9 mouse cellular contexts compared by ENCODE assay signal in genomic region chr10:94415950-94416844, GRCm38 (mm10).
DNase-seq lines count a peak whose midpoint lies in the region; ATAC-seq and TF ChIP-seq lines count a peak whose summit lies in the region.
"Had no signal": no experiment of that assay in that cellular context is flagged by ENCODE, and none has a peak within 500 bp of the region (broad histone marks: within the 10 kb centered on the region; RNA-seq: fewer than 3 reads in every experiment).

No protein-coding gene starts in this region.

- no peak overlapping the region for H3K27ac ChIP-seq in forebrain, embryonic 14.5 days (ENCODE audit: low read depth, low read length)
- H3K27ac ChIP-seq in lung, embryonic 15.5 days = no peak overlapping the region
- H3K27ac ChIP-seq in small intestine, adult 2 months (ENCODE audit: insufficient read depth, low read depth, low read length) = peak overlapping the region; percentile 13; the same call in 1 of the 2 replicates

- H3K36me3 ChIP-seq in forebrain, embryonic 14.5 days (ENCODE audit: control insufficient read depth, insufficient read depth, low read length) = no peaks in the 10 kb centered on the region
- H3K36me3 ChIP-seq in lung, embryonic 15.5 days = no peaks in the 10 kb centered on the region
- no peaks in the 10 kb centered on the region for H3K36me3 ChIP-seq in small intestine, adult 2 months (ENCODE audit: control insufficient read depth, insufficient read depth, low read length)

- WGBS in forebrain, embryonic 14.5 days = 35% methylated on average over 22 of the region's 22 CpGs
- 19% methylated on average over 22 of the region's 22 CpGs for WGBS in lung, embryonic 15.5 days
- 52% methylated on average over 22 of the region's 22 CpGs for WGBS in small intestine, adult 2 months

- no peaks in the 10 kb centered on the region for H3K27me3 ChIP-seq in forebrain, embryonic 14.5 days (replicated peaks; ENCODE audit: control insufficient read depth, insufficient read depth, low read length)
- H3K27me3 ChIP-seq in lung, embryonic 15.5 days = no peaks in the 10 kb centered on the region
- H3K27me3 ChIP-seq in small intestine, adult 2 months (ENCODE audit: control insufficient read depth, insufficient read depth, low read length) = no peaks in the 10 kb centered on the region; the same call in 1 of the 2 replicates
- H3K27me3 ChIP-seq: CH12.LX had no signal

- DNase-seq in frontal cortex, postnatal 14 days (ENCODE audit: low spot score in 2 of 2) = no peak
- DNase-seq in CD4-positive, CD25-positive, alpha-beta regulatory T cell, adult 2 months (ENCODE audit: low read depth, low spot score) = peak; percentile 15
- no peak for DNase-seq in forebrain, embryonic 14.5 days (ENCODE audit: low spot score)
- DNase-seq in urinary bladder, postnatal 14 days (ENCODE audit: low spot score) = no peak
- no peak for DNase-seq in T-cell, adult 2 months (ENCODE audit: low spot score)

- no peak for TF ChIP-seq POLR2A in small intestine, adult 2 months (IDR thresholded peaks at IDR 0.05; ENCODE audit: low read depth, low read length)

- ATAC-seq in frontal cortex, adult (ENCODE audit: low TSS enrichment) = peak; percentile 58
- peak; percentile 40; the same call in 1 of the 2 replicates for ATAC-seq in forebrain, embryonic 14.5 days
- peak; percentile 39; the same call in 1 of the 2 replicates for ATAC-seq in lung, embryonic 15.5 days (ENCODE audit: borderline replicate concordance, extremely low read depth, low FRiP score, low TSS enrichment)

- H3K9me3 ChIP-seq in forebrain, embryonic 14.5 days (replicated peaks; ENCODE audit: control insufficient read depth, low read length) = no peaks in the 10 kb centered on the region
- H3K9me3 ChIP-seq in lung, embryonic 15.5 days = no peaks in the 10 kb centered on the region

- H3K9ac ChIP-seq in forebrain, embryonic 14.5 days (ENCODE audit: low read length) = no peak overlapping the region
- H3K9ac ChIP-seq in lung, embryonic 15.5 days = no peak overlapping the region

- peak overlapping the region; percentile 26; the same call in 1 of the 2 replicates for H3K4me2 ChIP-seq in forebrain, embryonic 14.5 days (ENCODE audit: low read length)
- H3K4me2 ChIP-seq in lung, embryonic 15.5 days = peak overlapping the region; percentile 35

- no peak overlapping the region for H3K4me3 ChIP-seq in forebrain, embryonic 14.5 days (ENCODE audit: low read depth, low read length)
- peak overlapping the region; percentile 12; the same call in 1 of the 2 replicates for H3K4me3 ChIP-seq in lung, embryonic 15.5 days
- no peak overlapping the region for H3K4me3 ChIP-seq in small intestine, adult 2 months (ENCODE audit: low read depth, low read length)

- H3K4me1 ChIP-seq in forebrain, embryonic 14.5 days (ENCODE audit: control insufficient read depth, insufficient read depth, low read length) = peaks cover 16% of the 10 kb centered on the region; the same call in 1 of the 2 replicates
- H3K4me1 ChIP-seq in lung, embryonic 15.5 days = peaks cover 33% of the 10 kb centered on the region
- H3K4me1 ChIP-seq in small intestine, adult 2 months (ENCODE audit: control insufficient read depth, insufficient read depth, insufficient read length, low read length) = peaks cover 2% of the 10 kb centered on the region; the same call in 1 of the 2 replicates

- no peak for TF ChIP-seq CTCF in small intestine, adult 2 months (IDR thresholded peaks at IDR 0.05; ENCODE audit: extremely low read depth, insufficient read length, insufficient replicate concordance, low read depth, low read length)
